Mouse (Mus musculus) G1E (cell line): ENCODE results near the gene Foxa1.

Experiments used
- CTCF ChIP-seq: IDR thresholded peaks from 2 replicates; pipeline ENCODE4 v1.5.1; 2012; ENCODE audit warnings: low read depth, low read length, inconsistent platforms, mixed read lengths
- GATA1 ChIP-seq: IDR thresholded peaks from 2 replicates; pipeline ENCODE4 v1.6.1; 2012; ENCODE audit warnings: borderline replicate concordance, low read length, inconsistent platforms, mixed read lengths
- TAL1 ChIP-seq: conservative IDR thresholded peaks from 2 replicates; pipeline ENCODE4 v1.6.1; 2012; ENCODE audit warnings: low read depth, low read length, inconsistent platforms, mixed read lengths

DNA sequence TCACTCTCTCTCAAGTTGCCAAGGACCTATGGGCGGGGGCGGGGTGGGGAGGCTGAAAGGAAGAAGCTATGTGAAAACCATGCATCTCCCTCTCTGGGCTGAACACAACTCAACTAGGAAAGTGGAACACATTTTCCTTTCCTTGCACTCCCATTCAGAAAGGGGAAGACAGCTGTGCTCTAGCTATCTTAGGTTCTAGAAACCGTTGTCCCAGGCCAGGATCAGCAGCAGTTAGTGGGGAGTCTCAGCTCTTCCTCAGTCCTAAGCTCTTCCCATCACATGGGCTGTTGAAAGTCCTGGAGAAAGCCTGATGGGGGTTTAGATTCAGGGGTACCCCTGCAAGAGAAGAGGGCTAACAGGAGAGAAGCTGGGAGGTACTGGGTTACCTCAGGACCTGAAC, 7.4 kb upstream of the Foxa1 start:
- TF ChIP-seq CTCF = no peak
- no peak for TF ChIP-seq GATA1
- no peak for TF ChIP-seq TAL1
